Mouse (Mus musculus): ENCODE results near the gene Lexm.

Gene Lexm

DNA sequence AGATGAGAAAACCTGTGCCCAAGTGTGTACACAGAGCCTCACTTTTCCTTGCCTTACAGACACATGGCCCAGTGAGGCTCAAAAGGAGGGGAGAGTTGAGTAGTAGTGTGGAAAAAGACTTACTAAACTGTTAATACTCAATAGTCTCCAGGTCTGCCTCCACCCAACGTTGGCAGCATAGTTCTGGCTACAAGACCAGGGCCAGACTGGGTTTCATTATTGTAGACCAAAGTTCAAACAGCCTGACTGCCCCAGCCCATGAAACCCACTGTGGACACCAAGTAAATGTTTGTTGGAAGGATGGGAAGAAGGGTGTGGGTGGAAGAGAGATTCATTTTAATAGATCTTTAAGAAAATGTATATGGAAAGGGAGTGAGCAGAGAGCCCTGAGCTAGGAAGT is 70.1 kb downstream of the Lexm start:
- DNase-seq (ENCODE audit: low read depth in 1 of 2, low spot score in 2 of 2), result no peak

DNA sequence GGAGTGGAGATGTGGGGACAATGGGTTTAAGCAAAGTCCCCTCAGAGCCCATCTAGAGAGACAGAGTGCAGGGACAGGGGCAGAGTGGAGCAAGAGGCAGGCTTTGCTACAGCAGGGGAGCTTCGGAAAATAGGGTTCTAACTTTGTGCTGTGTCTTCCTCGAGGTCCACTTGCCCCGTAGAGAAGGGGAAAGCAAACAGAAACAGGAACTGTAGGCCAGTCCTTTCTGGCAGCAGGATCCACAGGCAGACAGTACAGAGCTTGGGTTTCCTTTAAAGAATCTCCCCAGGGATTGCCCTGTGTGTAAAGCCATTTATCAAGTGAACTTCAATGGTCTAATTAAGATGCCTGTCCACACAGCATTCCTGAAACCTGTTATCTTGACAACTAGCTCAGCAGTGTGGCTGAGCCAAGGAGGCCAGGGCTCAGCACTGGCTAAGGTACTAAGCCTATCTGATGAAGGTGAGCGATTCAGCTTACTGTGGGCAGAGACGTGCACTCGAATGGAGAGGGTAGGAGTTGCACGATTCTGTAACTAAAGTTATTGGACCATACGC is 71.1 kb downstream of the Lexm start:
- no peak for DNase-seq (ENCODE audit: low read depth in 1 of 2, low spot score in 2 of 2)

DNA sequence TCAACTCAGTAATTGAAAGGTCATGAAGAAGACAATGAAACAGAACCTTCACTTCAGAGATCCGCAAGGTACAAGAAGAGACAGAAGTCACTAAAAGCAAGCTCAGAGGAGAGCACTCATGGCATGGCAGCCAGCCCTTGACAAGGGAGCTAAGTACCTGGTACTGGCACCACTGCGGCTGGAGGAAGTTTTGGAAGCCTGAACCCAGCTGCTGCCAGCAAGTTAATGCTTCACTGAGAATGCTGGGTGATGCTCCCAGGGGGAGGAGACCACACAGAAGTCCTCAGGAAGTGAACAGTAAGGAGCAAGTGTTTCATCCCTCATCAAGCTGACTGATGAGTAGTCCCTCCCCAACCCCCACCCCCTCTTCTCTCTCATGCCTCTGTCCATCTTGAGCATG is 74.8 kb downstream of the Lexm start:
- DNase-seq (ENCODE audit: low read depth in 1 of 2, low spot score in 2 of 2), result no peak

DNA sequence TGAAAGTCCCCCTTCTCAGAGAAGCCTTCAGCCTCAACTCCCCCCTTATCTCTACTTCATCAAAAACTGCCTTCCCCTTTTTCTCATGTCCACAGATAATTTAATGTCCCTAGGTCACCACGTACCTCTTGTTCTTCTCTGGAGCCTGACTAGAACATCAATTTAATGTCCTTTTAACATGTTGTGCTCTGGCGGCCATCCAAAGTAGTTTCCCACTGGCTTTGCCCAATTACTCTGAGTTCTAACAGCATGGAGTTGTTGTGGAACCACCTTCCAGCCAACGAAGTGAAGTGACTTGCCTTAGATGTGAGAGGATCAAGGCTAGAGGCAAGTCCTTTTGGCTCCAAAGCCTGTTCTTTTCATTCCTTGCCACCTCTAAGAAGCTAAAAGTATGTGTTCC is 75.5 kb downstream of the Lexm start:
- no peak for DNase-seq (ENCODE audit: low read depth in 1 of 2, low spot score in 2 of 2)

Data from monocyte, adult 2 months (primary cell).